Mouse (Mus musculus) gastrocnemius, postnatal 36 days (tissue): Measurements from ENCODE around the gene S100b. TPM values are rescaled to one million over a fixed set of nuclear protein-coding genes. Genes with fewer than 3 reads are reported as not detected.

Experiments
- DNase-seq, 2 experiments: peaks; one replicate each; pipeline ENCODE4 v3.0.0; 2022
- intact Hi-C: fragments of 180-260 bp; cut with DNase I; formaldehyde crosslinking; loops from one replicate; pipeline ENCODE4 v1.15.1; 2025
- microRNA-seq, 2 experiments: library from miRNA; unstranded; fragments of <30 nt; microRNA quantifications; one replicate each; pipeline ENCODE4 v1.2.0; 2021
- total RNA-seq, 2 experiments: library from RNA; stranded (reverse); gene quantifications; 2 replicates each; pipeline ENCODE4 v1.2.3; 2021

S100b gene
- total RNA-seq, 2 experiments from 2014 or later: 1.2 to 3.5 TPM

- intact Hi-C loops: no loop called here
- peak; percentile 29 to 39 for DNase-seq
Measured at GRCm38 (mm10) chr10:76257719-76258390, 4.2 kb downstream of the S100b start.

GRCm38 (mm10) chr10:76259566-76260232 lies 6.0 kb downstream of the S100b start:
- DNase-seq: no peak
- intact Hi-C loops: no loop called here

GRCm38 (mm10) chr10:76260358-76261059 lies 6.9 kb downstream of the S100b start:
- no peak for DNase-seq
- intact Hi-C loops: no loop called here

- no peak for DNase-seq
- intact Hi-C loops: no loop called here
Measured at GRCm38 (mm10) chr10:76261447-76261846, 7.8 kb downstream of the S100b start.

- no peak for DNase-seq
- intact Hi-C loops: no loop called here
Measured at GRCm38 (mm10) chr10:76262431-76262830, 8.8 kb downstream of the S100b start.

GRCm38 (mm10) chr10:76271238-76271637 lies 17.6 kb downstream of the S100b start:
- DNase-seq: no peak
- intact Hi-C loops: no loop called here

- intact Hi-C loops: no loop called here
- no peak for DNase-seq
Measured at GRCm38 (mm10) chr10:76275256-76275655, 21.6 kb downstream of the S100b start.

- intact Hi-C loops: no loop called here
- DNase-seq: no peak
Measured at GRCm38 (mm10) chr10:76278541-76279097, 25.0 kb downstream of the S100b start.

GRCm38 (mm10) chr10:76288268-76288993 lies 34.8 kb downstream of the S100b start:
- no peak for DNase-seq
- intact Hi-C loops: no loop called here

GRCm38 (mm10) chr10:76289052-76289451 lies 35.4 kb downstream of the S100b start:
- intact Hi-C loops: no loop called here
- no peak for DNase-seq

- DNase-seq: no peak
- intact Hi-C loops: no loop called here
Measured at GRCm38 (mm10) chr10:76289936-76290671, 36.5 kb downstream of the S100b start.

GRCm38 (mm10) chr10:76293222-76293621 lies 39.6 kb downstream of the S100b start:
- intact Hi-C loops: no loop called here
- no peak for DNase-seq

GRCm38 (mm10) chr10:76300133-76300532 lies 46.5 kb downstream of the S100b start:
- intact Hi-C loops: no loop called here
- DNase-seq: no peak

- intact Hi-C loops: no loop called here
- no peak for DNase-seq
Measured at GRCm38 (mm10) chr10:76306738-76307137, 53.1 kb downstream of the S100b start.

Small RNA genes lying within 50 kb of the gene (microRNA-seq; reads per million reads assigned to microRNA genes)
- gene Mir678: 0 reads per million in 2 experiments

Other genes starting within 250 kb of the S100b start
- gene Zfp280b, start 221.2 kb upstream of the S100b start, total RNA-seq: 1 to 10 TPM; 6.5 to 7.4 TPM
- gene Slc5a4b, start 142.9 kb upstream of the S100b start, total RNA-seq: not detected
- gene Slc5a4a, start 106.4 kb upstream of the S100b start, total RNA-seq: not detected
- gene Prmt2, start 16.0 kb upstream of the S100b start, total RNA-seq: 1 to 10 TPM; 1.7 to 2.7 TPM
- gene Dip2a, start 91.4 kb downstream of the S100b start, total RNA-seq: 1 to 10 TPM; 3.9 to 5.3 TPM
- gene AC141477.1, start 186.6 kb downstream of the S100b start, total RNA-seq: not detected
- gene Pcnt, start 188.9 kb downstream of the S100b start, total RNA-seq: 10 to 100 TPM; 55.0 to 58.1 TPM
- under 1 TPM in 1 of 2 experiments, not detected in 1; 0.22 TPM for gene 2610028H24Rik, start 195.2 kb downstream of the S100b start, total RNA-seq
- gene Mcm3ap, start 215.1 kb downstream of the S100b start, total RNA-seq: 10 to 100 TPM; 14.5 to 17.6 TPM
- gene Ybey, start 215.3 kb downstream of the S100b start, total RNA-seq: 1 to 10 TPM; 3.3 to 3.6 TPM